Mouse (Mus musculus) olfactory bulb, adult 2 months (tissue): ENCODE data around the gene Mctp1.

ENCODE experiments used
- CTCF ChIP-seq: fragments of 200-500 bp; IDR thresholded peaks from 2 replicates; pipeline ENCODE4 v1.5.1; 2012; ENCODE audit warnings: low read depth, mild to moderate bottlenecking, low read length, moderate library complexity; ENCODE audit not compliant: insufficient read depth
- POLR2A ChIP-seq: fragments of 200-500 bp; IDR thresholded peaks from 2 replicates; pipeline ENCODE4 v1.6.1; 2012; ENCODE audit warnings: mild to moderate bottlenecking, low read depth, low read length, moderate library complexity; ENCODE audit not compliant: insufficient read depth

GRCm38 (mm10) chr13:76808871-76809390 is 424.6 kb downstream of the Mctp1 start:
- TF ChIP-seq POLR2A = no peak
- no peak for TF ChIP-seq CTCF
